7 mouse cellular contexts compared by ENCODE assay signal in genomic region chr8:127439392-127440160, GRCm38 (mm10).
DNase-seq lines count a peak whose midpoint lies in the region; ATAC-seq and TF ChIP-seq lines count a peak whose summit lies in the region.

No protein-coding gene starts in this region.

- peak overlapping the region; percentile 82 for H3K27ac ChIP-seq in forebrain, embryonic 15.5 days (replicated peaks)
- peak overlapping the region; percentile 18; the same call in 1 of the 2 replicates for H3K27ac ChIP-seq in hindbrain, embryonic 14.5 days

- peak; percentile 67 for ATAC-seq in forebrain, embryonic 15.5 days (replicated peaks)
- ATAC-seq in hindbrain, embryonic 14.5 days (ENCODE audit: low FRiP score): no peak

- peaks cover 24% of the 10 kb centered on the region for H3K4me1 ChIP-seq in forebrain, embryonic 15.5 days
- H3K4me1 ChIP-seq in hindbrain, embryonic 14.5 days (replicated peaks; ENCODE audit: control insufficient read depth, insufficient read depth, low read length): peaks cover 8% of the 10 kb centered on the region; the same call in 1 of the 2 replicates

- no peak overlapping the region for H3K4me3 ChIP-seq in forebrain, embryonic 15.5 days
- no peak overlapping the region for H3K4me3 ChIP-seq in hindbrain, embryonic 14.5 days (replicated peaks; ENCODE audit: low read length)

- H3K9me3 ChIP-seq in forebrain, embryonic 15.5 days: no peaks in the 10 kb centered on the region
- no peaks in the 10 kb centered on the region for H3K9me3 ChIP-seq in hindbrain, embryonic 14.5 days (ENCODE audit: control insufficient read depth, low read length)

- no peak for TF ChIP-seq POLR2A in brain, embryonic 14.5 days (IDR thresholded peaks at IDR 0.05; ENCODE audit: borderline replicate concordance, extremely low read depth, insufficient read depth, insufficient read length, poor library complexity, severe bottlenecking)

- H3K27me3 ChIP-seq in forebrain, embryonic 15.5 days: no peaks in the 10 kb centered on the region
- no peaks in the 10 kb centered on the region for H3K27me3 ChIP-seq in hindbrain, embryonic 14.5 days (ENCODE audit: control insufficient read depth, insufficient read depth, low read length)

- DNase-seq in brain, embryonic 14.5 days (ENCODE audit: low read depth): peak; percentile 76
- DNase-seq in hindbrain, embryonic 14.5 days (ENCODE audit: low spot score): no peak
- DNase-seq in layer of hippocampus, postnatal 10 days (ENCODE audit: low spot score in 2 of 2): peak; percentile 36 to 52
- DNase-seq in lung, postnatal 10 days: peak; percentile 61
- DNase-seq in spleen, postnatal 4 days (ENCODE audit: low spot score in 2 of 2): no peak
- DNase-seq in testis, postnatal 10 days (ENCODE audit: low spot score): no peak

- H3K4me2 ChIP-seq in forebrain, embryonic 15.5 days (replicated peaks): no peak overlapping the region
- H3K4me2 ChIP-seq in hindbrain, embryonic 14.5 days (replicated peaks): no peak overlapping the region

- H3K9ac ChIP-seq in forebrain, embryonic 15.5 days (replicated peaks): no peak overlapping the region
- H3K9ac ChIP-seq in hindbrain, embryonic 14.5 days: no peak overlapping the region

- 26% methylated on average over 10 of the region's 10 CpGs for WGBS in forebrain, embryonic 15.5 days
- 35% methylated on average over 10 of the region's 10 CpGs for WGBS in hindbrain, embryonic 14.5 days

- H3K36me3 ChIP-seq in forebrain, embryonic 15.5 days: no peaks in the 10 kb centered on the region
- H3K36me3 ChIP-seq in hindbrain, embryonic 14.5 days (replicated peaks; ENCODE audit: control insufficient read depth, insufficient read depth): no peaks in the 10 kb centered on the region

- TF ChIP-seq CTCF in brain, embryonic 14.5 days (IDR thresholded peaks at IDR 0.05; ENCODE audit: borderline replicate concordance, extremely low read depth, insufficient read depth, insufficient read length): no peak

Comparison
In these comparisons a context has a peak if more than half of its experiments do, and no peak if none do; other contexts are left out.
1. DNase-seq: peak in brain, embryonic 14.5 days (single experiment), layer of hippocampus, postnatal 10 days (2 of 2) and lung, postnatal 10 days (single experiment); none in hindbrain, embryonic 14.5 days (single experiment), spleen, postnatal 4 days (0 of 2) and testis, postnatal 10 days (single experiment).